Mouse (Mus musculus): Measurements from ENCODE around the gene Mad1l1. TPM values are rescaled to one million over a fixed set of nuclear protein-coding genes. Genes with fewer than 3 reads are reported as not detected.

Gene Mad1l1
- polyA plus RNA-seq, 1 experiment from 2014 or later, result 43.1 TPM

GRCm38 (mm10) chr5:140205991-140206390 lies 115.4 kb downstream of the Mad1l1 start:
- Histone ChIP-seq H3K27ac (no peak overlapping the region), H3K4me2 (no peak overlapping the region), H3K4me3 (no peak overlapping the region), H3K9ac (no peak overlapping the region), H3K4me1 (peaks cover 12% of the 10 kb centered on the region), H3K27me3 (no peaks in the 10 kb centered on the region), H3K36me3 (ENCODE audit: poor library complexity, severe bottlenecking) (no peaks in the 10 kb centered on the region), H3K9me3 (replicated peaks) (no peaks in the 10 kb centered on the region)
- ATAC-seq, result no peak
- 93% methylated on average over 2 of the region's 2 CpGs for WGBS

GRCm38 (mm10) chr5:140204465-140204864 lies 116.9 kb downstream of the Mad1l1 start:
- H3K9ac ChIP-seq, result no peak overlapping the region
- H3K4me1 ChIP-seq, result peaks cover 12% of the 10 kb centered on the region
- no peak overlapping the region for H3K4me2 ChIP-seq
- H3K4me3 ChIP-seq, result no peak overlapping the region
- H3K27me3 ChIP-seq, result no peaks in the 10 kb centered on the region
- H3K36me3 ChIP-seq (ENCODE audit: poor library complexity, severe bottlenecking), result no peaks in the 10 kb centered on the region
- WGBS, result 78% methylated on average over 3 of the region's 3 CpGs
- no peak for ATAC-seq
- H3K27ac ChIP-seq, result no peak overlapping the region
- H3K9me3 ChIP-seq (replicated peaks), result no peaks in the 10 kb centered on the region

GRCm38 (mm10) chr5:140204037-140204436 lies 117.3 kb downstream of the Mad1l1 start:
- no peak overlapping the region for H3K9ac ChIP-seq
- 88% methylated on average over 5 of the region's 5 CpGs for WGBS
- no peak overlapping the region for H3K4me3 ChIP-seq
- H3K9me3 ChIP-seq (replicated peaks), result no peaks in the 10 kb centered on the region
- H3K4me2 ChIP-seq, result no peak overlapping the region
- H3K36me3 ChIP-seq (ENCODE audit: poor library complexity, severe bottlenecking), result no peaks in the 10 kb centered on the region
- H3K27ac ChIP-seq, result no peak overlapping the region
- ATAC-seq, result no peak
- H3K4me1 ChIP-seq, result peaks cover 9% of the 10 kb centered on the region
- no peaks in the 10 kb centered on the region for H3K27me3 ChIP-seq

- Histone ChIP-seq H3K4me1 (no peaks in the 10 kb centered on the region), H3K9ac (no peak overlapping the region), H3K27me3 (no peaks in the 10 kb centered on the region), H3K4me3 (no peak overlapping the region), H3K9me3 (replicated peaks) (no peaks in the 10 kb centered on the region), H3K36me3 (ENCODE audit: poor library complexity, severe bottlenecking) (no peaks in the 10 kb centered on the region), H3K4me2 (no peak overlapping the region), H3K27ac (no peak overlapping the region)
- no peak for ATAC-seq
- 87% methylated on average over 2 of the region's 2 CpGs for WGBS
These were observed 118.9 kb downstream of the Mad1l1 start for GRCm38 (mm10) chr5:140202451-140202850.

DNA sequence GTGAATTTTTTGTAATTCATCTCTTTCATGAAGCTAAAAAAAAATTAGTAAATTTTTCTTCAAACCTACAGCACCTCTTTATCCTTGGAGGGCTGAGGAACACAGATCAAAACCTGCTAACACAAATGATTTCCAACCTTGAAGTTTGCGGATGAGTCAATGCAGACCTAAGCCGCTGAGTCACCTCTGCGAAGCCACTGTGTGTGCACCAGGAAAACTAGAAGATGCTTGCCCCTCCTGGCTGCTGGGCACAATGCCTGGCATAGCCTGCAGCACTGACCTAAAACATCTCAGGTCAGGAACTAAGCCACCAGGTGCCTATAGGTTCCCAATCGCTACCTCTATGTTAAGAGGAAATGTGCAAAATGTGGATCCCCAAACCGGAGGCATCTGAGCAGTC lies 119.8 kb downstream of the Mad1l1 start:
- no peaks in the 10 kb centered on the region for H3K36me3 ChIP-seq (ENCODE audit: poor library complexity, severe bottlenecking)
- H3K9ac ChIP-seq, result no peak overlapping the region
- no peak for ATAC-seq
- H3K4me3 ChIP-seq, result no peak overlapping the region
- no peaks in the 10 kb centered on the region for H3K4me1 ChIP-seq
- H3K27ac ChIP-seq, result no peak overlapping the region
- H3K27me3 ChIP-seq, result no peaks in the 10 kb centered on the region
- no peaks in the 10 kb centered on the region for H3K9me3 ChIP-seq (replicated peaks)
- 93% methylated on average over 5 of the region's 5 CpGs for WGBS
- H3K4me2 ChIP-seq, result no peak overlapping the region

GRCm38 (mm10) chr5:140201109-140201508 lies 120.2 kb downstream of the Mad1l1 start:
- ATAC-seq, result no peak
- H3K36me3 ChIP-seq (ENCODE audit: poor library complexity, severe bottlenecking), result no peaks in the 10 kb centered on the region
- no peaks in the 10 kb centered on the region for H3K27me3 ChIP-seq
- H3K4me1 ChIP-seq, result no peaks in the 10 kb centered on the region
- H3K9ac ChIP-seq, result no peak overlapping the region
- whole genome bisulfite sequencing, result 79% methylated on average over 1 of the region's 1 CpGs
- H3K27ac ChIP-seq, result 0 out of 2 replicates have a peak overlapping the region, but pooled peaks have one; percentile 6
- no peaks in the 10 kb centered on the region for H3K9me3 ChIP-seq (replicated peaks)
- H3K4me3 ChIP-seq, result no peak overlapping the region
- no peak overlapping the region for H3K4me2 ChIP-seq

DNA sequence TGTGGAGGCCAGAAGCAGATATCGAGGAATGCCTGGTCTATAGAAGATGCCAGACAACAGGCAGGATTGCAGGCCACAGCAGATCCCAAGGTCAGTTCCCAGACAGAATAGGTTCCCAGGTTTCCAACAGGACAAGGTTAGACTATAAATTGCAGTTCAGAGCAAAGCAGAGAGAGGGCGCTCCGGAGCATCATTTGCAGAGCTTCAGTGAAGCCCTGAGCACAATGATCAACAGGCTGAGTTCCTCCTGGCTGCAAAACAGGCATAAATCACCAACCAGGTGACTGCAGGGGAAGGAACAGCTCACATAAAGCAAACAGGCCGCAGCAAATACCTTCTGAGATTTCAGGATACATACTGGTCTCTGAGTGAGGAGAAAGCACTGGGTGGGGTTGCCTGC lies 123.6 kb downstream of the Mad1l1 start:
- 0 out of 2 replicates have a peak, but pooled peaks have one; percentile 24 for ATAC-seq
- no peak overlapping the region for H3K4me3 ChIP-seq
- no peaks in the 10 kb centered on the region for H3K27me3 ChIP-seq
- 30% methylated on average over 4 of the region's 4 CpGs for WGBS
- H3K4me1 ChIP-seq, result peaks cover 20% of the 10 kb centered on the region
- H3K36me3 ChIP-seq (ENCODE audit: poor library complexity, severe bottlenecking), result no peaks in the 10 kb centered on the region
- H3K9me3 ChIP-seq (replicated peaks), result no peaks in the 10 kb centered on the region
- H3K9ac ChIP-seq, result no peak overlapping the region
- no peak overlapping the region for H3K27ac ChIP-seq
- no peak overlapping the region for H3K4me2 ChIP-seq

GRCm38 (mm10) chr5:140196446-140196845 lies 124.9 kb downstream of the Mad1l1 start:
- no peak for ATAC-seq
- H3K4me2 ChIP-seq, result no peak overlapping the region
- no peaks in the 10 kb centered on the region for H3K36me3 ChIP-seq (ENCODE audit: poor library complexity, severe bottlenecking)
- no peak overlapping the region for H3K9ac ChIP-seq
- H3K27ac ChIP-seq, result no peak overlapping the region
- no peaks in the 10 kb centered on the region for H3K27me3 ChIP-seq
- H3K9me3 ChIP-seq (replicated peaks), result no peaks in the 10 kb centered on the region
- no peak overlapping the region for H3K4me3 ChIP-seq
- WGBS, result 90% methylated on average over 3 of the region's 3 CpGs
- H3K4me1 ChIP-seq, result peaks cover 21% of the 10 kb centered on the region

DNA sequence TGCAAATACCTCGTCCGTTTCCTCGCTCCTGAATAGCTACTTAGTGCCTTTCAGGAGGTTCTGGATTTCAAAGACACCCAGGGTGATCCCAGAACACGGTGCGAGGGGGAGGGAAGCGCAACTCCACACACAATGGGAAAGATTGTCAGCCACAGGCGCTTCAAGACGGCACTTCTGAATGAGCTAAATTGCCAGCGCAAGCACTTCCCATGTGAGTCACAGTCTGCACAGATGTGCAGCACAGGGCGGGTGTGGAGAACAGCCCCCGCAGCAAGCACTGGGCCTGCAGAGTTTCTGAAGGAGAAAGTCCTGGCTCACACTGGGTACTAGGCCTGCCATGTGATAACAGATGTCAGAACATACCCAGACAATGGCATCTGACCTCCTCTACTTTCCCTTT lies 127.2 kb downstream of the Mad1l1 start:
- no peaks in the 10 kb centered on the region for H3K36me3 ChIP-seq (ENCODE audit: poor library complexity, severe bottlenecking)
- peak; percentile 68 for ATAC-seq
- 32% methylated on average over 11 of the region's 11 CpGs for WGBS
- no peaks in the 10 kb centered on the region for H3K9me3 ChIP-seq (replicated peaks)
- H3K4me1 ChIP-seq, result peaks cover 27% of the 10 kb centered on the region
- peak overlapping the region; percentile 27; the same call in 1 of the 2 replicates for H3K27ac ChIP-seq
- no peak overlapping the region for H3K4me2 ChIP-seq
- no peak overlapping the region for H3K4me3 ChIP-seq
- no peaks in the 10 kb centered on the region for H3K27me3 ChIP-seq
- H3K9ac ChIP-seq, result no peak overlapping the region

- Histone ChIP-seq H3K4me1 (peaks cover 27% of the 10 kb centered on the region), H3K4me3 (no peak overlapping the region), H3K4me2 (no peak overlapping the region), H3K36me3 (ENCODE audit: poor library complexity, severe bottlenecking) (no peaks in the 10 kb centered on the region), H3K9me3 (replicated peaks) (no peaks in the 10 kb centered on the region), H3K9ac (no peak overlapping the region), H3K27ac (no peak overlapping the region), H3K27me3 (no peaks in the 10 kb centered on the region)
- no peak for ATAC-seq
- WGBS, result 84% methylated on average over 4 of the region's 4 CpGs
These were observed 129.8 kb downstream of the Mad1l1 start for GRCm38 (mm10) chr5:140191539-140191938.

- no peak overlapping the region for H3K27ac ChIP-seq
- no peak overlapping the region for H3K4me3 ChIP-seq
- peaks cover 13% of the 10 kb centered on the region; the same call in 1 of the 2 replicates for H3K4me1 ChIP-seq
- no peaks in the 10 kb centered on the region for H3K9me3 ChIP-seq (replicated peaks)
- H3K9ac ChIP-seq, result no peak overlapping the region
- WGBS, result 98% methylated on average over 4 of the region's 4 CpGs
- H3K36me3 ChIP-seq (ENCODE audit: poor library complexity, severe bottlenecking), result no peaks in the 10 kb centered on the region
- no peak for ATAC-seq
- H3K27me3 ChIP-seq, result no peaks in the 10 kb centered on the region
- no peak overlapping the region for H3K4me2 ChIP-seq
These were observed 135.0 kb downstream of the Mad1l1 start for GRCm38 (mm10) chr5:140186351-140186750.

DNA sequence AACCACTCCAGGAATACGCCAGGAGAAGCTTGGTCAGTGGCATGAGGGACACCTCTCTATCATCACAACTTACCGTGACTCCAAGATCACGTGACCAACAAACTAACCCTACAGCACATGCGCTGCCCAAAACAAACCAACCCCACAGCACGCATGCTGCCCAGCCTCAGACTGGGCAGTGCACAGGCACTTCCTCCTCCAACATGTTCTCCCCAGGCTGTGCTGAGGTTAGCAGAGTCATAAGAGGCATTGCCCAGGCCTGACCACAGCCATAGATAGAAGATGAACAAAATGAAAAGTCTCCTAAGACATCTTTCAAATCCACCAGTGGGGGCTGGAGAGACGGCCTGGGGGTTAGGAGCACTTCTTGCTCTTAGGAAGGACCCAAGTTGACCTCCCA lies 135.6 kb downstream of the Mad1l1 start:
- H3K27me3 ChIP-seq, result no peaks in the 10 kb centered on the region
- 92% methylated on average over 6 of the region's 6 CpGs for WGBS
- H3K4me3 ChIP-seq, result no peak overlapping the region
- no peak overlapping the region for H3K4me2 ChIP-seq
- 0 out of 2 replicates have a peak, but pooled peaks cover 8% of the 10 kb centered on the region for H3K4me1 ChIP-seq
- H3K27ac ChIP-seq, result no peak overlapping the region
- no peak for ATAC-seq
- H3K9ac ChIP-seq, result no peak overlapping the region
- H3K36me3 ChIP-seq (ENCODE audit: poor library complexity, severe bottlenecking), result no peaks in the 10 kb centered on the region
- no peaks in the 10 kb centered on the region for H3K9me3 ChIP-seq (replicated peaks)

GRCm38 (mm10) chr5:140183387-140183786 lies 138.0 kb downstream of the Mad1l1 start:
- Histone ChIP-seq H3K9ac (no peak overlapping the region), H3K36me3 (ENCODE audit: poor library complexity, severe bottlenecking) (no peaks in the 10 kb centered on the region), H3K4me3 (no peak overlapping the region), H3K27me3 (no peaks in the 10 kb centered on the region), H3K9me3 (replicated peaks) (no peaks in the 10 kb centered on the region), H3K4me1 (peaks cover 8% of the 10 kb centered on the region; the same call in 1 of the 2 replicates), H3K4me2 (no peak overlapping the region), H3K27ac (no peak overlapping the region)
- ATAC-seq, result no peak
- WGBS, result 68% methylated on average over 7 of the region's 7 CpGs

Measured in forebrain, embryonic 13.5 days (tissue).